Mouse (Mus musculus) megakaryocyte, embryonic 14.5 days (primary cell): ENCODE data around the gene Has1.

ENCODE experiments used
- FLI1 ChIP-seq: IDR thresholded peaks from 2 replicates; pipeline ENCODE4 v1.6.1; 2012; ENCODE audit warnings: low read length, inconsistent platforms, mixed read lengths
- GATA1 ChIP-seq: IDR thresholded peaks from 3 replicates; pipeline ENCODE4 v1.6.1; 2012; ENCODE audit warnings: mixed read lengths, low read length, inconsistent platforms, borderline replicate concordance

DNA sequence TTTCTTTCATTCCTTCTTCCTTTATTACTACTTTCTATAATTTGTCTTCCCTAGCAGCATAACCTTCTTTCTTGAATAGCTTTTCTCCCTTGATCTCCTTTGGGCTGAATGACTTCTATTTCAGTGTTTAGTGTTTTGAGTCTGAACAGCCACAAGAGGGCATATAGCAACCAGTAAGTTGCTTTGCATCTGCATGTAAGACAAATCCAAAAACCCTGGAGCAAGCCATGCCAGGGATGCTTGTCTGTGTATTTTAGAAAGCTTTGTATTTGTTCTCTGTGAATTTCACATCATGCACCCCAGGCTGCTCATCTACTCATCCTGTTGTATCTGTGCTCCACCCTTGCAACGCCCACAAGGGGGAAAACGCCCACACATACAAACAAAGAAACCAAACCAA is 44.3 kb upstream of the Has1 start:
- no peak for TF ChIP-seq GATA1
- no peak for TF ChIP-seq FLI1
